Mouse (Mus musculus) cerebellum, adult 2 months (tissue): ENCODE data around the gene Spdye4c. TPM values are rescaled to one million over a fixed set of nuclear protein-coding genes. Genes with fewer than 3 reads are reported as not detected.

ENCODE experiments used
- DNase-seq, 2 experiments: peaks; one replicate each; pipeline ENCODE4 v3.0.0; 2021
- H3K27ac ChIP-seq: fragments of 200-500 bp; 2 replicates; pipeline ENCODE4 v1.5.1; 2012; ENCODE audit warnings: low read length, control low read depth, inconsistent platforms; ENCODE audit not compliant: insufficient read depth
- H3K27me3 ChIP-seq: fragments of 200-500 bp; 2 replicates; pipeline ENCODE4 v1.6.1; 2012; ENCODE audit warnings: inconsistent platforms, mild to moderate bottlenecking, low read length, moderate library complexity; ENCODE audit not compliant: control insufficient read depth, insufficient read depth
- H3K4me1 ChIP-seq: fragments of 200-500 bp; 2 replicates; pipeline ENCODE4 v1.6.1; 2011; ENCODE audit warnings: low read length; ENCODE audit not compliant: control insufficient read depth, insufficient read depth
- H3K4me3 ChIP-seq: fragments of 200-500 bp; replicated peaks from 2 replicates; pipeline ENCODE3; 2011; ENCODE audit warnings: mild to moderate bottlenecking, low read depth, low read length, control low read depth; ENCODE audit not compliant: insufficient read depth
- CTCF ChIP-seq: fragments of 200-500 bp; IDR thresholded peaks from 2 replicates; pipeline ENCODE4 v1.5.1; 2011; ENCODE audit warnings: low read depth, mild to moderate bottlenecking, control low read depth, low read length, moderate library complexity, borderline replicate concordance; ENCODE audit not compliant: insufficient read depth
- POLR2A ChIP-seq: fragments of 200-500 bp; IDR thresholded peaks from 2 replicates; pipeline ENCODE4 v1.6.1; 2011; ENCODE audit warnings: low read length, control low read depth, borderline replicate concordance; ENCODE audit not compliant: insufficient read depth
- WGBS: fragments of 180-500 bp; shearing (Covaris S2); methylation state at CpG from one replicate; pipeline ENCODE4 v1.1.7; 2018; 5-methylcytosine and 5-hydroxymethylcytosine counted together
- polyA plus RNA-seq: library from polyadenylated mRNA; depleted of rRNA; stranded (reverse); fragments of >200 nt; gene quantifications from 2 replicates; pipeline ENCODE4 v1.2.3, GENCODE M21; 2012

Gene Spdye4c
- polyA plus RNA-seq, 1 experiment = not detected

- TF ChIP-seq CTCF (no peak), POLR2A (no peak)
- Histone ChIP-seq H3K27ac (no peak overlapping the region), H3K4me3 (no peak overlapping the region), H3K4me1 (no peaks in the 10 kb centered on the region), H3K27me3 (no peaks in the 10 kb centered on the region)
- 92% methylated on average over 8 of the region's 8 CpGs for WGBS
- no peak for DNase-seq
Measured at GRCm38 (mm10) chr2:128552080-128552791, 38.8 kb upstream of the Spdye4c start.

DNA sequence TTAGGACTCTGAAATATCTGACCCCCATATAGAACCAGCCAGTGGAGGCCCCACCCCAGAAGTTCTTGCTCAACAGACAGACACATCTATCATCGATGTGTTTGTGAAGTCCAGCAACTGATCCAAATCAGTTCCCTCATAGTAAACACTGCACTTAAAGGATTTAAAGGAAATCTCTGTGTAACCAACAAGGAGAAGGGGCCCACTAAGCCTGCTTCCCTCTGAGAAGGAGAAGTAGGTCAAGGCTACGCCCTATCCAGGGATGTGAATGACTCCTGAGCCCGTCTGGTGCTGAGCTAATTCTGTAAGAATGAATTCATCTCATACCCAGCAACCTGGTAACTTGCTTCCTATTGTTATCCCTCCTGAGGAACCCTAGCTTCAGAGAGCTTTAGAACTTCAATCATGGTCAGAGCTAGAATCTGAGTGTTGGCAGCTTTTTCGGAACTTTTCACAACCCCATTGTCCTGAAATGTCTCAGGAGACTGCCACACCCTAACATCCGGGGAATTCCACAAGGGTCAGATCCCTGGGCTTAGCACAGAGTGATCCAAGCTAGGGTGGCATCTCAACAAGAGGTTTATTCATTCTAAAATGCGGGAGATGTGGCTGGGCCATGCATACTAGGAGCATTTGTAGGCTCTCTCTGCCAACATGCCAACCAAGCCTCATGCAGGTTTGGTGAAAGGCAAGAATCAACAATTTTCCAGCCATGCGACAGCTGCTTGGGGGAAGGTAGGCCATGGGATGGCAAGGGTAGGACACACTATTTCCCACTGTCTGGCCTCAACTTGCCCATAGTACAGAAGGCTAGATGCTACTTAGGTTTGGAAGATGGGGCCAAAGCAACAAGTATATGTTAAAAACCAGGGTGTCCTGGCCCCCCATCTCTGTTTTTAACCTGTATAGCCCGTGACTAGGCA lies 38.0 kb upstream of the Spdye4c start:
- 91% methylated on average over 8 of the region's 8 CpGs for WGBS
- no peak overlapping the region for H3K4me3 ChIP-seq
- H3K27me3 ChIP-seq = no peaks in the 10 kb centered on the region
- H3K4me1 ChIP-seq = no peaks in the 10 kb centered on the region
- TF ChIP-seq POLR2A (no peak), CTCF (no peak)
- no peak for DNase-seq
- H3K27ac ChIP-seq = no peak overlapping the region

DNA sequence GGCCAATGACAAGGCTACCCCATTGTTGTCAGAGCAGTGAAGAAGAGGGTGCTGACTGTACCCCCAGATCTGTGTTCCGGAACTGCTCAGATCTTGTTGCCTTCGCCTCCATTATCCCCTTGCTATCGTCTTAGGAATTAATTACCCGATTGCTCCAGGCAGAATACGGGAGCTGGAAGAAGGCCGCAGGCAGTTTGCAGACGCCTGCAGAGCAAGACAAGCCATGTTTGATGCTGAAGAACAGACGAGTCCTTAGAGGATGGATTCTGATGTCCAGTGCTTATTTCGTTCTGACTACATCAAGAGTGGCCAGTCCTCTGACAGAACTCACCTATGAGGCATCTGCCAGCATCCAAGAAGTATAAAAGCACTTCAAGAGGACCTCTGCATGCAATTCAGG lies 35.9 kb upstream of the Spdye4c start:
- Histone ChIP-seq H3K27ac (no peak overlapping the region), H3K4me3 (no peak overlapping the region), H3K27me3 (no peaks in the 10 kb centered on the region), H3K4me1 (no peaks in the 10 kb centered on the region)
- DNase-seq = no peak
- 87% methylated on average over 9 of the region's 9 CpGs for WGBS
- TF ChIP-seq POLR2A (no peak), CTCF (no peak)

GRCm38 (mm10) chr2:128564195-128564594 lies 26.8 kb upstream of the Spdye4c start:
- TF ChIP-seq CTCF = no peak
- TF ChIP-seq POLR2A = no peak
- H3K27ac ChIP-seq = no peak overlapping the region
- 0 out of 2 replicates have a peak, but pooled peaks cover 6% of the 10 kb centered on the region for H3K4me1 ChIP-seq
- no peak overlapping the region for H3K4me3 ChIP-seq
- no peaks in the 10 kb centered on the region for H3K27me3 ChIP-seq
- DNase-seq = no peak
- WGBS = 87% methylated on average over 3 of the region's 3 CpGs

- TF ChIP-seq CTCF (no peak), POLR2A (no peak)
- no peaks in the 10 kb centered on the region for H3K27me3 ChIP-seq
- no peak for DNase-seq
- 76% methylated on average over 8 of the region's 8 CpGs for WGBS
- H3K4me3 ChIP-seq = no peak overlapping the region
- 0 out of 2 replicates have a peak, but pooled peaks cover 6% of the 10 kb centered on the region for H3K4me1 ChIP-seq
- H3K27ac ChIP-seq = no peak overlapping the region
Measured at GRCm38 (mm10) chr2:128565904-128566303, 25.1 kb upstream of the Spdye4c start.

DNA sequence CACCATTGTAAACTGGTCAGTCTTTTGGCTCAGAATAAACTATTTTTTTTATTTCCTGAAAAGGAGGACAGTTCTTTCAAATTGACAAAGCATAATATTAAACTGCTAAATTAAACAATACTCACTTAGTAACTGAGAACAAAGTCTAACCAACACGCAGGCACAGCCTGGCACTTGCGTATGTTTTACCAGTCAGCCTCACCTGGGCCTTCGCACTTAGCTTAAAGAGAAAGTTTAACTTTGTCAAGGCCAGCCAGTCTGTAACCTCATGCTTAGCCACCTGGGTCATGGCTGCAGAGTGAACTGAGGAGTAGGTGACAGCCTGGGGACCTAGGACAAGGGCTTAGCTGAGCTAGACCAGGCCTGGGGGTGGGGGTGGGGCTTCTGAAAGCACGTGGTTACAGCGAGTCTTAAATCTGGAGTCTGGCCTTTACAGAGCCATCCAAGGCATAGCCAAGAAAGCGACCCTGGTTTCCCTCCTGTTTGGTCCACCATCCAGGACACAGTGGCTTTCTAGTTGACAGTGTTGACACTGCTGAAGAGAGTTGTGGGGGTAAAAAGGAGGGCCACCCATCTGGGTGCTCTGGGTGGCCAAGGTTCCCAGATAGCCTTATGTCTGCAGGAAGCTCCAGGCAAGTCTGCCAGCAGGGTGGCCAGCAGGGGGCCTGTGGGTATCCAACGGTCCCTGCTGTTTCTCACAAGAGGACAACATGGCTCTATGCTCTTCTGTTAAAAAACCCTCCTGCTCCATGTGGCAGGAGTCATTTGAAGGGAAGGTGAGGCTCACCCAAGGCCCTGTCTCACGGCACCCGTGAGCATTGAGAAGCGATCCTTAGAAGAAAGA lies 24.5 kb upstream of the Spdye4c start:
- Histone ChIP-seq H3K27ac (no peak overlapping the region), H3K4me1 (0 out of 2 replicates have a peak, but pooled peaks cover 6% of the 10 kb centered on the region), H3K27me3 (no peaks in the 10 kb centered on the region), H3K4me3 (no peak overlapping the region)
- peak; percentile 15 to 26 for DNase-seq
- WGBS = 58% methylated on average over 10 of the region's 10 CpGs
- TF ChIP-seq POLR2A (no peak), CTCF (no peak)

DNA sequence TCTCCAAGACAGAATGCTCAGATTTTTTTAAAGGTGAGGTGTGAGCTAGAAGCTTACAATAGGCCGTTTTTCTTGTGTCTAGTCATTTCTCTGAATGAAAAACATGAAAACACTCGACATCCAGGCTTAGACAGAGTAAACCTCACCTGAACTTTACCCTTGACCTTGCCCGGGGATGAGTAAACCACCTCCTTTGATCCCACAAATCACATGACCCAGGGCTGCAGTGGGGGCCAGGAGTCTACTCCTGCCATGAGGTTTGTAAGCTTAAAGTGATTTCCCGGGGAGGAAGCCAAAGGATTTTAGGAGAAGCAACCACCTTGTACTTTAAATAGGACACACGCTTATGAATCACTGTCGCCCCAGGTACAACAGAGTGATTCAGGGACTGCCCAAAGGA lies 23.0 kb upstream of the Spdye4c start:
- 0 out of 2 replicates have a peak, but pooled peaks cover 6% of the 10 kb centered on the region for H3K4me1 ChIP-seq
- DNase-seq = no peak
- no peak overlapping the region for H3K27ac ChIP-seq
- no peaks in the 10 kb centered on the region for H3K27me3 ChIP-seq
- WGBS = 94% methylated on average over 6 of the region's 6 CpGs
- no peak for TF ChIP-seq POLR2A
- TF ChIP-seq CTCF = no peak
- H3K4me3 ChIP-seq = no peak overlapping the region
